Mouse (Mus musculus) testis, adult 2 months (tissue): Measurements from ENCODE around the gene Atp2c2.

Experiments
- CTCF ChIP-seq: fragments of 200-500 bp; IDR thresholded peaks from 2 replicates; pipeline ENCODE4 v1.5.1; 2012; ENCODE audit warnings: low read depth, mild to moderate bottlenecking, inconsistent platforms, low read length, moderate library complexity; ENCODE audit not compliant: control insufficient read depth, insufficient read depth, insufficient replicate concordance
- POLR2A ChIP-seq: fragments of 200-500 bp; IDR thresholded peaks from 2 replicates; pipeline ENCODE4 v1.6.1; 2012; ENCODE audit warnings: low read depth, mild to moderate bottlenecking, inconsistent platforms, low read length, moderate library complexity; ENCODE audit not compliant: control insufficient read depth

- TF ChIP-seq CTCF (peak; percentile 88), POLR2A (no peak)
Measured at GRCm38 (mm10) chr8:119779013-119779737, 79.4 kb downstream of the Atp2c2 start.
